ENCODE assay signal across 8 mouse cellular contexts in the genomic region with DNA sequence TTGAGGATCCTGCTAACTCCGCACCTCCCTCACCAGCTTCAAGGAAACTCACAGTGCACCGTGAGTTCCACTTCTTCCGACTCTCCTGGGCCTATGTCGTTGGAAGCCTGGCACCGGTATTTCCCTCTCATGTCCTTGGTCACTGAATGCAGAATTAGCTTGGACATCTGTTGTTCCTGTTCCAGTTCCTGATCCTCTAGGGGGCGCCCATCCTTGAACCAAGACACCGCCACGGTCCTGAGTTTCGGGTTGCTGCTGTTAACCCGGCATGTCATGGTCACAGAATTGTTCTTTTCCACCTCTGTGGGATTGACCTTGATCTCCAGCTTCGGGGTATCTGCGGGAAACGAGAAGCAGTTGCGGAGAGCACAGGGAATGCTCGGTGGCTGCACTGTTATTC. TPM values are rescaled to one million over a fixed set of nuclear protein-coding genes. Genes with fewer than 3 reads are reported as not detected.
A peak's percentile ranks its signal among the peaks of the same experiment; 100 is the strongest.
DNase-seq lines count a peak whose midpoint lies in the region; ATAC-seq and TF ChIP-seq lines count a peak whose summit lies in the region.

No protein-coding gene starts in this region.

- WGBS in hindbrain, embryonic 13.5 days: 31% methylated on average over 15 of the region's 15 CpGs

- H3K27ac ChIP-seq in hindbrain, embryonic 13.5 days: no peak overlapping the region

- no peak overlapping the region for H3K9ac ChIP-seq in hindbrain, embryonic 13.5 days

- H3K4me3 ChIP-seq in G1E (ENCODE audit: low read depth, low read length): no peak overlapping the region
- H3K4me3 ChIP-seq in hindbrain, embryonic 13.5 days: no peak overlapping the region

- peak overlapping the region; percentile 33 for H3K4me2 ChIP-seq in hindbrain, embryonic 13.5 days

- H3K9me3 ChIP-seq in G1E (replicated peaks): no peaks in the 10 kb centered on the region
- no peaks in the 10 kb centered on the region for H3K9me3 ChIP-seq in hindbrain, embryonic 13.5 days

- peaks cover 4% of the 10 kb centered on the region; the same call in 1 of the 2 replicates for H3K27me3 ChIP-seq in G1E (ENCODE audit: insufficient read depth, low read length)
- H3K27me3 ChIP-seq in hindbrain, embryonic 13.5 days: 0 out of 2 replicates have a peak, but pooled peaks cover 8% of the 10 kb centered on the region

- TF ChIP-seq CTCF in G1E (IDR thresholded peaks at IDR 0.05; ENCODE audit: low read depth, low read length): 0 out of 2 replicates have a peak, but pooled peaks have one; percentile 17

- DNase-seq in G1E (ENCODE audit: low spot score): peak; percentile 15
- DNase-seq in c-Kit-positive CD71-positive TER-119-positive erythroid progenitor cells, embryonic 14.5 days (ENCODE audit: low spot score): peak; percentile 25
- peak; percentile 51 to 65 for DNase-seq in frontal cortex, postnatal 25 days (ENCODE audit: low spot score in 2 of 2)
- DNase-seq in layer of hippocampus, postnatal 10 days (ENCODE audit: low spot score in 2 of 2): peak; percentile 73 to 80
- peak; percentile 76 for DNase-seq in lung, postnatal 25 days (ENCODE audit: low spot score)
- peak; percentile 83 for DNase-seq in retina, embryonic 14.5 days (ENCODE audit: low spot score)
- peak; percentile 55 for DNase-seq in thymus, postnatal 25 days

- H3K4me1 ChIP-seq in G1E (ENCODE audit: insufficient read depth, low read depth, low read length): no peaks in the 10 kb centered on the region
- no peaks in the 10 kb centered on the region for H3K4me1 ChIP-seq in hindbrain, embryonic 13.5 days (replicated peaks)

- H3K36me3 ChIP-seq in G1E (replicated peaks): no peaks in the 10 kb centered on the region
- no peaks in the 10 kb centered on the region for H3K36me3 ChIP-seq in hindbrain, embryonic 13.5 days

- ATAC-seq in G1E (ENCODE audit: extremely low read depth, insufficient number of reproducible peaks, low FRiP score, poor library complexity, severe bottlenecking): no peak
- ATAC-seq in hindbrain, embryonic 13.5 days (ENCODE audit: low FRiP score): no peak

RNA-seq across cellular contexts. Expression of a gene that starts 7.1 kb away (rescaled TPM):
- total RNA-seq in G1E (2014; fragmentation: Nextera tagmentation) (not detected in 2 replicates), G1E (2017) (0.22 TPM in 1 of 2 replicates, not detected in the other)
- polyA plus RNA-seq in G1E (2012): not detected in 2 replicates
- not detected in 2 replicates for polyA plus RNA-seq in hindbrain, embryonic 13.5 days (2015; fragmentation: Nextera tagmentation; extraction: Ambion mirVana)
- total RNA-seq in layer of hippocampus, postnatal 10 days (2021): not detected

RNA-seq across cellular contexts. Expression of a gene that starts 11.7 kb away (rescaled TPM):
- total RNA-seq in G1E (2014; fragmentation: Nextera tagmentation) (not detected in 2 replicates), G1E (2017) (0.06 and 0.11 TPM in 2 replicates)
- polyA plus RNA-seq in G1E (2012): not detected in 2 replicates
- not detected in 2 replicates for polyA plus RNA-seq in hindbrain, embryonic 13.5 days (2015; fragmentation: Nextera tagmentation; extraction: Ambion mirVana)
- total RNA-seq in layer of hippocampus, postnatal 10 days (2021): not detected

RNA-seq across cellular contexts. Expression of a gene that starts 17.1 kb away (rescaled TPM):
- not detected in 2 replicates for total RNA-seq in G1E (2014; fragmentation: Nextera tagmentation)
- 0.12 TPM in 1 of 2 replicates, not detected in the other for total RNA-seq in G1E (2017)
- not detected in 2 replicates for polyA plus RNA-seq in G1E (2012)
- polyA plus RNA-seq in hindbrain, embryonic 13.5 days (2015; fragmentation: Nextera tagmentation; extraction: Ambion mirVana): 0.13 TPM in 1 of 2 replicates, not detected in the other
- not detected for total RNA-seq in layer of hippocampus, postnatal 10 days (2021)

RNA-seq across cellular contexts. Expression of a gene that starts 41.6 kb away (rescaled TPM):
- total RNA-seq in G1E (2014; fragmentation: Nextera tagmentation) (not detected in 2 replicates), G1E (2017) (not detected in 2 replicates)
- not detected in 2 replicates for polyA plus RNA-seq in G1E (2012)
- polyA plus RNA-seq in hindbrain, embryonic 13.5 days (2015; fragmentation: Nextera tagmentation; extraction: Ambion mirVana): 1.7 and 1.9 TPM in 2 replicates
- total RNA-seq in layer of hippocampus, postnatal 10 days (2021): 10 to 100 TPM; 25.3 to 30.7 TPM

RNA-seq across cellular contexts. Expression of a gene that starts 49.5 kb away (rescaled TPM):
- not detected in 2 replicates for total RNA-seq in G1E (2014; fragmentation: Nextera tagmentation)
- 0.23 and 0.33 TPM in 2 replicates for total RNA-seq in G1E (2017)
- 0.31 and 0.34 TPM in 2 replicates for polyA plus RNA-seq in G1E (2012)
- 0.22 TPM in 1 of 2 replicates, not detected in the other for polyA plus RNA-seq in hindbrain, embryonic 13.5 days (2015; fragmentation: Nextera tagmentation; extraction: Ambion mirVana)
- total RNA-seq in layer of hippocampus, postnatal 10 days (2021): under 1 TPM in 1 of 2 experiments, not detected in 1; 0.25 TPM

Comparison
In these comparisons a context has a peak if more than half of its experiments do, and no peak if none do; other contexts are left out.
1. DNase-seq: peak in every context shown above with its lines; median percentile 83 in retina, embryonic 14.5 days; 76 in layer of hippocampus, postnatal 10 days; 76 in lung, postnatal 25 days; 58 in frontal cortex, postnatal 25 days; 55 in thymus, postnatal 25 days; 25 in c-Kit-positive CD71-positive TER-119-positive erythroid progenitor cells, embryonic 14.5 days; 15 in G1E.